Mouse (Mus musculus) thymus, postnatal 14 days (tissue): ENCODE results near the gene Mpp3.
A peak's percentile ranks its signal among the peaks of the same experiment; 100 is the strongest.

Source experiments
- DNase-seq: peaks from one replicate; pipeline ENCODE4 v3.0.0; 2021

Gene Mpp3

GRCm38 (mm10) chr11:102037789-102038188 is 9.5 kb upstream of the Mpp3 start:
- no peak for DNase-seq

GRCm38 (mm10) chr11:102036336-102036735 is 8.1 kb upstream of the Mpp3 start:
- no peak for DNase-seq

- DNase-seq = no peak
Observed at GRCm38 (mm10) chr11:102035456-102035960, 7.2 kb upstream of the Mpp3 start.

- DNase-seq = no peak
Observed at GRCm38 (mm10) chr11:102034887-102035286, 6.6 kb upstream of the Mpp3 start.

GRCm38 (mm10) chr11:102033055-102033591 is 4.9 kb upstream of the Mpp3 start:
- DNase-seq = no peak

GRCm38 (mm10) chr11:102031149-102031548 is 2.9 kb upstream of the Mpp3 start:
- no peak for DNase-seq

- no peak for DNase-seq
Observed at GRCm38 (mm10) chr11:102029966-102030365, 1.7 kb upstream of the Mpp3 start.

GRCm38 (mm10) chr11:102029304-102029703 is 1.0 kb upstream of the Mpp3 start:
- DNase-seq = no peak

GRCm38 (mm10) chr11:102027361-102028017 is 772 bp downstream of the Mpp3 start:
- no peak for DNase-seq

- peak; percentile 51 for DNase-seq
Observed at GRCm38 (mm10) chr11:102026694-102027360, 1.4 kb downstream of the Mpp3 start.

GRCm38 (mm10) chr11:102025991-102026660 is 2.1 kb downstream of the Mpp3 start:
- no peak for DNase-seq

- DNase-seq = no peak
Observed at GRCm38 (mm10) chr11:102025354-102025753, 2.9 kb downstream of the Mpp3 start.

- no peak for DNase-seq
Observed at GRCm38 (mm10) chr11:102024875-102025274, 3.4 kb downstream of the Mpp3 start.

GRCm38 (mm10) chr11:102024084-102024758 is 4.0 kb downstream of the Mpp3 start:
- no peak for DNase-seq

GRCm38 (mm10) chr11:102023406-102023805 is 4.9 kb downstream of the Mpp3 start:
- no peak for DNase-seq

GRCm38 (mm10) chr11:102021196-102021595 is 7.1 kb downstream of the Mpp3 start:
- no peak for DNase-seq

- DNase-seq = no peak
Observed at GRCm38 (mm10) chr11:102019736-102020135, 8.5 kb downstream of the Mpp3 start.

GRCm38 (mm10) chr11:102016136-102016535 is 12.1 kb downstream of the Mpp3 start:
- DNase-seq = no peak

- DNase-seq = no peak
Observed at GRCm38 (mm10) chr11:102015472-102015871, 12.8 kb downstream of the Mpp3 start.

- no peak for DNase-seq
Observed at GRCm38 (mm10) chr11:102013201-102013600, 15.1 kb downstream of the Mpp3 start.

GRCm38 (mm10) chr11:102011510-102011909 is 16.8 kb downstream of the Mpp3 start:
- DNase-seq = no peak

- DNase-seq = no peak
Observed at GRCm38 (mm10) chr11:102010140-102010539, 18.1 kb downstream of the Mpp3 start.
